Mouse (Mus musculus): ENCODE data around the gene Amotl1. TPM values are rescaled to one million over a fixed set of nuclear protein-coding genes. Genes with fewer than 3 reads are reported as not detected.

Amotl1 gene
- polyA plus RNA-seq (2017; shearing (Covaris generic)) = 0.10 TPM

GRCm38 (mm10) chr9:14644956-14645355, at the start of gene Amotl1:
TSS of gene Amotl1 (minus strand) at chr9:14645056.

GRCm38 (mm10) chr9:14500023-14500915, 144.6 kb downstream of the Amotl1 start, which contains the start of the genes Kdm4d and Cwc15:
TSS of gene Kdm4d (minus strand) at chr9:14500482.
TSS of gene Cwc15 (plus strand) at chr9:14500617.

Other genes starting within 250 kb of the Amotl1 start
- 3.8 TPM for gene Kdm4d, start 144.6 kb downstream of the Amotl1 start, polyA plus RNA-seq (2017; shearing (Covaris generic))
- gene Cwc15, start 144.4 kb downstream of the Amotl1 start, polyA plus RNA-seq (2017; shearing (Covaris generic)) = 209 TPM
- gene Piwil4, start 95.7 kb upstream of the Amotl1 start, polyA plus RNA-seq (2017; shearing (Covaris generic)) = not detected
- not detected for gene Fut4, start 107.3 kb upstream of the Amotl1 start, polyA plus RNA-seq (2017; shearing (Covaris generic))
- gene 1700012B09Rik, start 126.0 kb upstream of the Amotl1 start, polyA plus RNA-seq (2017; shearing (Covaris generic)) = not detected
- 21.3 TPM for gene Mre11a, start 139.6 kb upstream of the Amotl1 start, polyA plus RNA-seq (2017; shearing (Covaris generic))
- gene Ankrd49, start 139.8 kb upstream of the Amotl1 start, polyA plus RNA-seq (2017; shearing (Covaris generic)) = 13.2 TPM
- 0.60 TPM for gene Gpr83, start 215.2 kb upstream of the Amotl1 start, polyA plus RNA-seq (2017; shearing (Covaris generic))